In the genomic region with DNA sequence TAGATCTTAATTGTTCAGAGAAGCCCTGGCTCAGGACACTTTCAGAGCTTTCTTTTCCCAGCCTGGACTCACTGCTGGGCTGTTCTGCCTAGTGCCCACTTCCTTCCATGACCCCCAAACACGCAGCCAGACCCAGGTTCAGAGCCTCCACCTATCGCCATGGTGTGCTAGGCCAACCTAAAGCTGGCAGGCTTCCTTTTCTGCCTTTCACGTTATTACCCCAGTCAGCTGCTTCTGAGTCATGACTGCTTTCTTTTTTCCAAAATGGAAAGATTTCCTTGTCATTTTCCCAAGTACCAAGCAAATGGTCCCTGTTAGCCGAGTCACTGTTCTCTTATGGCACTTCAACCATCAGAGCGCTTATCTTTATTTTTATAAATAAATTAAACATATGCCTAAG, we compare ENCODE assay signal across 27 mouse cellular contexts.
"Had no signal": no experiment of that assay in that cellular context is flagged by ENCODE, and none has a peak within 500 bp of the region (broad histone marks: within the 10 kb centered on the region; RNA-seq: fewer than 3 reads in every experiment).

No protein-coding gene starts in this region.

- H3K36me3 ChIP-seq: heart, embryonic 13.5 days; heart, embryonic 15.5 days; hindbrain, embryonic 13.5 days; hindbrain, embryonic 15.5 days; kidney, embryonic 15.5 days; limb, embryonic 13.5 days; limb, embryonic 15.5 days; liver, embryonic 13.5 days; liver, embryonic 15.5 days had no signal

- H3K9ac ChIP-seq: heart, embryonic 13.5 days; heart, embryonic 15.5 days; hindbrain, embryonic 13.5 days; hindbrain, embryonic 15.5 days; kidney, embryonic 15.5 days; limb, embryonic 13.5 days; limb, embryonic 15.5 days; liver, embryonic 13.5 days; liver, embryonic 15.5 days had no signal

- H3K4me2 ChIP-seq: heart, embryonic 11.5 days; heart, embryonic 13.5 days; heart, embryonic 15.5 days; hindbrain, embryonic 13.5 days; hindbrain, embryonic 15.5 days; kidney, embryonic 15.5 days; limb, embryonic 13.5 days; limb, embryonic 15.5 days; liver, embryonic 11.5 days; liver, embryonic 13.5 days; liver, embryonic 15.5 days had no signal

- H3K4me3 ChIP-seq: heart, adult 2 months; heart, embryonic 13.5 days; heart, embryonic 15.5 days; hindbrain, embryonic 13.5 days; hindbrain, embryonic 15.5 days; kidney, embryonic 15.5 days; limb, embryonic 13.5 days; limb, embryonic 15.5 days; liver, embryonic 13.5 days; liver, embryonic 15.5 days had no signal

- DNase-seq: gastrocnemius, postnatal 14 days; gastrocnemius, postnatal 36 days; heart, adult 11 months; heart, adult 2 months; heart, postnatal 14 days; heart, postnatal 36 days; kidney, adult 11 months; kidney, adult 2 months; kidney, adult 9 months; kidney, postnatal 14 days; kidney, postnatal 36 days; layer of hippocampus, adult 9-11 months; layer of hippocampus, postnatal 36 days; left cerebral cortex, postnatal 4 days; liver, embryonic 13.5 days had no signal

- H3K9me3 ChIP-seq: heart, embryonic 13.5 days; heart, embryonic 15.5 days; hindbrain, embryonic 13.5 days; hindbrain, embryonic 15.5 days; kidney, embryonic 15.5 days; limb, embryonic 13.5 days; limb, embryonic 15.5 days; liver, embryonic 13.5 days; liver, embryonic 15.5 days had no signal

- ATAC-seq: hindbrain, postnatal 0 days had no signal

- H3K27ac ChIP-seq: heart, adult 2 months; heart, embryonic 13.5 days; heart, embryonic 15.5 days; hindbrain, embryonic 13.5 days; hindbrain, embryonic 15.5 days; hindbrain, postnatal 0 days; kidney, embryonic 15.5 days; kidney, postnatal 0 days; limb, embryonic 13.5 days; limb, embryonic 15.5 days; liver, embryonic 13.5 days; liver, embryonic 15.5 days had no signal

- H3K27me3 ChIP-seq: heart, embryonic 13.5 days; heart, embryonic 15.5 days; hindbrain, embryonic 13.5 days; hindbrain, embryonic 15.5 days; kidney, embryonic 15.5 days; limb, embryonic 13.5 days; limb, embryonic 15.5 days; liver, embryonic 13.5 days; liver, embryonic 15.5 days had no signal
